Mouse (Mus musculus) intestine, embryonic 15.5 days (tissue): Measurements from ENCODE around the gene Ooep. TPM values are rescaled to one million over a fixed set of nuclear protein-coding genes. Genes with fewer than 3 reads are reported as not detected.
"Not testable (repeated sequence)": the region's sequence is repeated elsewhere in the genome, so short reads cannot be mapped to it uniquely, and the experiment has no call there.

Experiments
- ATAC-seq: fragments of 200-750 bp; cut with Nextera tagmentation; 2 replicates; pipeline ENCODE4 v1.8.0; 2017; ENCODE audit warnings: moderate TSS enrichment, moderate library complexity
- H3K27ac ChIP-seq: fragments of 300-500 bp; sonication (generic); 2 replicates; pipeline ENCODE4 v1.5.1; 2015; ENCODE audit warnings: mild to moderate bottlenecking, inconsistent platforms
- H3K27me3 ChIP-seq: fragments of 300-500 bp; sonication (generic); replicated peaks from 2 replicates; pipeline ENCODE4 v1.6.1; 2015; ENCODE audit warnings: inconsistent platforms
- H3K36me3 ChIP-seq: fragments of 300-500 bp; sonication (generic); 2 replicates; pipeline ENCODE4 v1.6.1; 2015; ENCODE audit warnings: inconsistent platforms
- H3K4me1 ChIP-seq: fragments of 300-500 bp; sonication (generic); replicated peaks from 2 replicates; pipeline ENCODE4 v1.6.1; 2015; ENCODE audit warnings: inconsistent platforms
- H3K4me2 ChIP-seq: fragments of 300-500 bp; sonication (generic); replicated peaks from 2 replicates; pipeline ENCODE4 v1.6.1; 2015; ENCODE audit warnings: mild to moderate bottlenecking, inconsistent platforms
- H3K4me3 ChIP-seq: fragments of 300-500 bp; sonication (generic); replicated peaks from 2 replicates; pipeline ENCODE4 v1.5.1; 2015; ENCODE audit warnings: inconsistent platforms
- H3K9ac ChIP-seq: fragments of 300-500 bp; sonication (generic); 2 replicates; pipeline ENCODE4 v1.6.1; 2015; ENCODE audit warnings: inconsistent platforms
- H3K9me3 ChIP-seq: fragments of 300-500 bp; sonication (generic); 2 replicates; pipeline ENCODE4 v1.6.1; 2016; ENCODE audit warnings: inconsistent platforms
- WGBS: fragments of 180-500 bp; shearing (Covaris S2); methylation state at CpG from one replicate; pipeline ENCODE4 v1.1.7; 2015; 5-methylcytosine and 5-hydroxymethylcytosine counted together
- polyA plus RNA-seq: library from polyadenylated mRNA; unstranded; fragments of >200 nt; fragmentation: Nextera tagmentation; extraction: Ambion mirVana; gene quantifications from 2 replicates; pipeline ENCODE4 v1.2.1, GENCODE M21; 2015

Gene Ooep
- polyA plus RNA-seq, 1 experiment from 2014 or later = 0.60 TPM

- H3K27ac ChIP-seq = no peak overlapping the region
- ATAC-seq = no peak
- no peak overlapping the region for H3K4me3 ChIP-seq
- no peak overlapping the region for H3K9ac ChIP-seq
- no peaks in the 10 kb centered on the region for H3K4me1 ChIP-seq
- no peaks in the 10 kb centered on the region for H3K36me3 ChIP-seq
- 56% methylated on average over 3 of the region's 3 CpGs for WGBS
- no peaks in the 10 kb centered on the region for H3K27me3 ChIP-seq
- H3K9me3 ChIP-seq = no peaks in the 10 kb centered on the region
- no peak overlapping the region for H3K4me2 ChIP-seq
Observed at GRCm38 (mm10) chr9:78385893-78386292, 7.4 kb upstream of the Ooep start.

GRCm38 (mm10) chr9:78377546-78377945, 979 bp downstream of the Ooep start:
- H3K27me3 ChIP-seq = no peaks in the 10 kb centered on the region
- 0 out of 2 replicates have a peak, but pooled peaks cover 7% of the 10 kb centered on the region for H3K4me1 ChIP-seq
- no peaks in the 10 kb centered on the region for H3K36me3 ChIP-seq
- H3K4me3 ChIP-seq = no peak overlapping the region
- H3K9me3 ChIP-seq = no peaks in the 10 kb centered on the region
- peak overlapping the region; percentile 64; the same call in 1 of the 2 replicates for H3K4me2 ChIP-seq
- WGBS = 44% methylated on average over 8 of the region's 8 CpGs
- H3K9ac ChIP-seq = no peak overlapping the region
- ATAC-seq = no peak
- H3K27ac ChIP-seq = no peak overlapping the region

GRCm38 (mm10) chr9:78375486-78375885, 3.0 kb downstream of the Ooep start:
- H3K4me3 ChIP-seq = no peak overlapping the region
- H3K27ac ChIP-seq = no peak overlapping the region
- ATAC-seq = peak; percentile 23; the same call in 1 of the 2 replicates
- no peaks in the 10 kb centered on the region for H3K36me3 ChIP-seq
- H3K4me2 ChIP-seq = no peak overlapping the region
- 0 out of 2 replicates have a peak, but pooled peaks cover 7% of the 10 kb centered on the region for H3K4me1 ChIP-seq
- H3K9me3 ChIP-seq = no peaks in the 10 kb centered on the region
- 61% methylated on average over 4 of the region's 4 CpGs for WGBS
- H3K27me3 ChIP-seq = no peaks in the 10 kb centered on the region
- no peak overlapping the region for H3K9ac ChIP-seq

GRCm38 (mm10) chr9:78374885-78375389, 3.6 kb downstream of the Ooep start:
- WGBS = 79% methylated on average over 1 of the region's 1 CpGs
- H3K4me2 ChIP-seq = no peak overlapping the region
- H3K4me1 ChIP-seq = 0 out of 2 replicates have a peak, but pooled peaks cover 7% of the 10 kb centered on the region
- no peak overlapping the region for H3K4me3 ChIP-seq
- ATAC-seq = peak; percentile 41; the same call in 1 of the 2 replicates
- no peaks in the 10 kb centered on the region for H3K9me3 ChIP-seq
- no peaks in the 10 kb centered on the region for H3K27me3 ChIP-seq
- no peak overlapping the region for H3K9ac ChIP-seq
- no peak overlapping the region for H3K27ac ChIP-seq
- no peaks in the 10 kb centered on the region for H3K36me3 ChIP-seq

- 45% methylated on average over 5 of the region's 5 CpGs for WGBS
- H3K27me3 ChIP-seq = no peaks in the 10 kb centered on the region
- no peaks in the 10 kb centered on the region for H3K36me3 ChIP-seq
- 0 out of 2 replicates have a peak, but pooled peaks cover 7% of the 10 kb centered on the region for H3K4me1 ChIP-seq
- no peak overlapping the region for H3K4me2 ChIP-seq
- no peak overlapping the region for H3K4me3 ChIP-seq
- no peak for ATAC-seq
- no peak overlapping the region for H3K27ac ChIP-seq
- H3K9ac ChIP-seq = no peak overlapping the region
- H3K9me3 ChIP-seq = no peaks in the 10 kb centered on the region
Observed at GRCm38 (mm10) chr9:78374397-78374796, 4.1 kb downstream of the Ooep start.

- Histone ChIP-seq H3K4me3 (no peak overlapping the region), H3K4me1 (0 out of 2 replicates have a peak, but pooled peaks cover 2% of the 10 kb centered on the region), H3K27me3 (no peaks in the 10 kb centered on the region), H3K9me3 (no peaks in the 10 kb centered on the region), H3K27ac (no peak overlapping the region), H3K36me3 (no peaks in the 10 kb centered on the region), H3K9ac (no peak overlapping the region), H3K4me2 (no peak overlapping the region)
- 80% methylated on average over 10 of the region's 10 CpGs for WGBS
- ATAC-seq = no peak
Observed at GRCm38 (mm10) chr9:78372827-78373504, 5.6 kb downstream of the Ooep start.

GRCm38 (mm10) chr9:78371441-78371840, 7.1 kb downstream of the Ooep start:
- Histone ChIP-seq H3K9me3 (no peaks in the 10 kb centered on the region), H3K36me3 (no peaks in the 10 kb centered on the region), H3K4me2 (no peak overlapping the region), H3K4me3 (no peak overlapping the region), H3K9ac (no peak overlapping the region), H3K4me1 (no peaks in the 10 kb centered on the region), H3K27ac (no peak overlapping the region), H3K27me3 (no peaks in the 10 kb centered on the region)
- 94% methylated on average over 3 of the region's 3 CpGs for WGBS
- no peak for ATAC-seq

DNA sequence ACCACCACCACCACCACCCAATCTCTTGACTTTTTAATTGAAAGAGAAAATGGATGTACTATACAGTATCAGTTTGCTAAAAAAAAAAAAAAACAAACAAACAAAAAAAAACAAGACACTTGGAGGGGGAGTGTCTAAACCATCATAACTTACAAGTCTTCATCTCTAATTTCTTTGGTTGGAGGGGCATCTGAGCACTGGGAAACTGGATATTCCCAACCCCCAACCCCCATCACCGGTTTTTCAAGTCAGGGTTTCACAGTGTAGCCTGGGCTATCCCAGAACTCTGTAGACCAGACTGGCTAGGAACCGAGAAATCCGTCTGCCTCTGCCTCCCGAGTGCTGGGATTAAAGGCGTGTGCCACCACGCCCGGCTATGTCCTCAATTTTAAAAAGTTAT, 8.7 kb downstream of the Ooep start:
- WGBS = 92% methylated on average over 7 of the region's 7 CpGs
- no peak overlapping the region for H3K9ac ChIP-seq
- no peak for ATAC-seq
- no peaks in the 10 kb centered on the region for H3K4me1 ChIP-seq
- H3K4me3 ChIP-seq = no peak overlapping the region
- H3K27ac ChIP-seq = no peak overlapping the region
- no peaks in the 10 kb centered on the region for H3K27me3 ChIP-seq
- no peaks in the 10 kb centered on the region for H3K9me3 ChIP-seq
- no peaks in the 10 kb centered on the region for H3K36me3 ChIP-seq
- no peak overlapping the region for H3K4me2 ChIP-seq

DNA sequence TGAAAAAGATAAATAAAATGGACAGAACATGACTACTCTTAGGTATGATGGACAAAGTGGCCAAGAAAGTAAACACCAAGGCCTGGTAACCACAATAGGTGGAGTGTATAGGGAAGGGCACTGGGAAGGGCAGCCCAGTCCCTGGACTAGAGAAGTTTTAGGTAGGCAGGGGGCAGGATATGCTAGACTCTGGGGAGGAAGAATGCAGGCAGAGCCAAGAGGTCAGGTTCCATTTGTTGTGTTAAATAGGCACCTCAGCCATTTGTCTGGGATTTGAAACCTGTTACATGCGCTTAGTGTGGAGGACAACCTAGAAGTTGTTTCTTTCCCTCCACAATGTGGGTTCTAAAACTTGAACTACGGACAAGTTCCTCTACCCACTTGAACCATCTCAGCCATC, 9.2 kb downstream of the Ooep start:
- Histone ChIP-seq H3K36me3 (no peaks in the 10 kb centered on the region), H3K4me1 (no peaks in the 10 kb centered on the region), H3K9me3 (no peaks in the 10 kb centered on the region), H3K9ac (no peak overlapping the region), H3K27me3 (no peaks in the 10 kb centered on the region), H3K4me2 (no peak overlapping the region), H3K4me3 (no peak overlapping the region), H3K27ac (no peak overlapping the region)
- 81% methylated on average over 2 of the region's 2 CpGs for whole genome bisulfite sequencing
- ATAC-seq = no peak

- whole genome bisulfite sequencing = 69% methylated on average over 3 of the region's 3 CpGs
- Histone ChIP-seq H3K9me3 (no peaks in the 10 kb centered on the region), H3K27me3 (no peaks in the 10 kb centered on the region), H3K27ac (no peak overlapping the region), H3K36me3 (no peaks in the 10 kb centered on the region), H3K4me3 (no peak overlapping the region), H3K4me2 (no peak overlapping the region), H3K4me1 (no peaks in the 10 kb centered on the region), H3K9ac (no peak overlapping the region)
- ATAC-seq = no peak
Observed at GRCm38 (mm10) chr9:78368671-78369293, 9.7 kb downstream of the Ooep start.

DNA sequence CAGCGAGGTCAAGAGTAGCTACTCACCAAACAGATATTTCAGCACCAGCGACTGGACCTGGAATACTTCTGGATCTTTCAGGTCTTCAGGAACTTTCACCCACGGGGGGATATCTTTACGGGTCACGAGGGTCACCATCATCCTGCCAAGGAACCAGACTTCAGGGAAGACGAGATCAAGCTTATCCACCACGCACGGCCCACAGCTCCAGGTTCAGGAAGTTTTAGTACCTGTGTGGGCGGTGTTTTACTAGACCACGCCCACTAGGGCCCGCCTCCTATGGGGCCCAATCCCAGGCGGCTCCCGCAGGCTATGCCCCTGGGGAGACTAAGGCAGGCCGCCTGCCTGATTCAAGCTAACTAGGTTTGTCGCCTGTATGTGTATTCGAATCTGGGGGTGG, 10.6 kb downstream of the Ooep start, which contains the start of gene Dppa5a:
Gene Dppa5a (minus strand): TSS at position 219 of the 400 bp plus-strand sequence.
- not testable (repeated sequence) for H3K9me3 ChIP-seq, H3K4me1 ChIP-seq, H3K27ac ChIP-seq, H3K9ac ChIP-seq, H3K4me3 ChIP-seq, H3K36me3 ChIP-seq, H3K27me3 ChIP-seq, H3K4me2 ChIP-seq, ATAC-seq
- 89% methylated on average over 16 of the region's 16 CpGs for WGBS

- ATAC-seq = 0 out of 2 replicates have a peak, but pooled peaks have one; percentile 47
- H3K9me3 ChIP-seq = no peaks in the 10 kb centered on the region
- H3K4me2 ChIP-seq = no peak overlapping the region
- H3K27ac ChIP-seq = no peak overlapping the region
- no peak overlapping the region for H3K4me3 ChIP-seq
- no peaks in the 10 kb centered on the region for H3K36me3 ChIP-seq
- H3K9ac ChIP-seq = no peak overlapping the region
- H3K4me1 ChIP-seq = no peaks in the 10 kb centered on the region
- 66% methylated on average over 13 of the region's 13 CpGs for WGBS
- H3K27me3 ChIP-seq = no peaks in the 10 kb centered on the region
Observed at GRCm38 (mm10) chr9:78365850-78366544, 12.5 kb downstream of the Ooep start.
